ENCODE assay signal across 8 mouse cellular contexts in the genomic region with DNA sequence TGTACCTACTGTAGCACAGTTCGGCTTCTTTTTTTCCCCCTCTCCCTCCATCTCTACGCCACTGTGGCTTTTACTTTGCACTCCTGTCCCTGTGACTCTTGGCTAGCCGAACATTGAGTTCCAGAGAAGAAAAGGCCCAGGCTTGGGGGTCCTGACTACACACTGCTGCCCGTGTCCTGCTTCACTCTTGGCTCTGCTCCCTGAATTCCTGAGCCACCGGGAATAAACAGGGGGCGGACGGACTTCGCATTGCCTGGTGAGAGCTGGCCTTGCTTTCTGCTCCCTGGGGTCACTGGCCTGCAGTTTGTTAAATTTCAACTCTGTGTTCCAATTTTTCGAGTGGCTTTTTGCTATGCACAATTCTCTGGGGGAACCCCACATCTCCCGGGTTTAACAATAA. TPM values are rescaled to one million over a fixed set of nuclear protein-coding genes. Genes with fewer than 3 reads are reported as not detected.
DNase-seq lines count a peak whose midpoint lies in the region; ATAC-seq and TF ChIP-seq lines count a peak whose summit lies in the region.

No protein-coding gene starts in this region.

- ATAC-seq in lung, embryonic 16.5 days (ENCODE audit: low read depth): peak; percentile 34
- ATAC-seq in hindbrain, embryonic 16.5 days: peak; percentile 58; the same call in 1 of the 2 replicates
- no peak for ATAC-seq in stomach, postnatal 0 days (ENCODE audit: low FRiP score, low TSS enrichment)

- peaks cover 28% of the 10 kb centered on the region for H3K4me1 ChIP-seq in lung, embryonic 16.5 days (replicated peaks; ENCODE audit: control insufficient read depth, insufficient read depth, low read length)
- peaks cover 13% of the 10 kb centered on the region for H3K4me1 ChIP-seq in lung, adult 2 months (ENCODE audit: control insufficient read depth, insufficient read depth, low read length)
- peaks cover 12% of the 10 kb centered on the region; the same call in 1 of the 2 replicates for H3K4me1 ChIP-seq in hindbrain, embryonic 16.5 days (ENCODE audit: control insufficient read depth, insufficient read depth, low read depth, low read length)
- H3K4me1 ChIP-seq in liver, adult 2 months (ENCODE audit: control insufficient read depth, insufficient read depth, low read length): peaks cover 17% of the 10 kb centered on the region
- H3K4me1 ChIP-seq in stomach, postnatal 0 days (replicated peaks; ENCODE audit: control insufficient read depth, insufficient read depth): no peaks in the 10 kb centered on the region

- H3K4me2 ChIP-seq in lung, embryonic 16.5 days (ENCODE audit: low read depth, low read length): peak overlapping the region; percentile 11; the same call in 1 of the 2 replicates
- peak overlapping the region; percentile 11; the same call in 1 of the 2 replicates for H3K4me2 ChIP-seq in hindbrain, embryonic 16.5 days (ENCODE audit: low read length)
- no peak overlapping the region for H3K4me2 ChIP-seq in stomach, postnatal 0 days (replicated peaks; ENCODE audit: low read depth)

- no peaks in the 10 kb centered on the region for H3K79me2 ChIP-seq in liver, adult 2 months (ENCODE audit: control insufficient read depth, insufficient read depth, low read length)

- H3K27me3 ChIP-seq in lung, embryonic 16.5 days (ENCODE audit: control insufficient read depth, insufficient read depth, low read depth, low read length): no peaks in the 10 kb centered on the region
- no peaks in the 10 kb centered on the region for H3K27me3 ChIP-seq in hindbrain, embryonic 16.5 days (replicated peaks; ENCODE audit: control insufficient read depth, insufficient read depth, low read length)
- H3K27me3 ChIP-seq in liver, adult 2 months (ENCODE audit: control insufficient read depth, insufficient read depth, low read length): no peaks in the 10 kb centered on the region
- H3K27me3 ChIP-seq in stomach, postnatal 0 days (ENCODE audit: control insufficient read depth, insufficient read depth, low read length): no peaks in the 10 kb centered on the region

- no peak overlapping the region for H3K4me3 ChIP-seq in lung, embryonic 16.5 days (ENCODE audit: low read length)
- no peak overlapping the region for H3K4me3 ChIP-seq in lung, adult 2 months (replicated peaks; ENCODE audit: extremely low read depth, low read depth, low read length)
- H3K4me3 ChIP-seq in hindbrain, embryonic 16.5 days (ENCODE audit: low read length): no peak overlapping the region
- H3K4me3 ChIP-seq in liver, adult 2 months (ENCODE audit: insufficient read depth, low read depth, low read length): no peak overlapping the region; the same call in 1 of the 2 replicates
- no peak overlapping the region for H3K4me3 ChIP-seq in stomach, postnatal 0 days (ENCODE audit: low read depth, low read length)

- H3K9ac ChIP-seq in lung, embryonic 16.5 days (ENCODE audit: low read length): peak overlapping the region; percentile 58
- H3K9ac ChIP-seq in hindbrain, embryonic 16.5 days (ENCODE audit: low read depth, low read length): no peak overlapping the region
- H3K9ac ChIP-seq in liver, adult 2 months (ENCODE audit: low read depth, low read length): peak overlapping the region; percentile 52; the same call in 1 of the 2 replicates
- no peak overlapping the region for H3K9ac ChIP-seq in stomach, postnatal 0 days (ENCODE audit: low read length)

- DNase-seq in lung, adult 2 months: no peak
- peak; percentile 84 for DNase-seq in liver, adult 2 months (ENCODE audit: extremely low read depth, low read depth, low spot score)
- DNase-seq in stomach, postnatal 0 days (ENCODE audit: low spot score): no peak
- no peak for DNase-seq in thymus, postnatal 36 days
- DNase-seq in layer of hippocampus, postnatal 36 days: no peak
- DNase-seq in B cell, adult 2 months: no peak

- TF ChIP-seq CTCF in lung, adult 2 months (IDR thresholded peaks at IDR 0.05; ENCODE audit: insufficient read depth, low read length): no peak
- TF ChIP-seq CTCF in liver, adult 2 months (IDR thresholded peaks at IDR 0.05; ENCODE audit: low read depth, low read length): no peak
- TF ChIP-seq CTCF in stomach, postnatal 0 days (IDR thresholded peaks at IDR 0.05; ENCODE audit: low read depth): no peak

- WGBS in lung, embryonic 16.5 days: 18% methylated on average over 10 of the region's 10 CpGs
- 22% methylated on average over 10 of the region's 10 CpGs for WGBS in lung, adult 2 months
- 20% methylated on average over 10 of the region's 10 CpGs for WGBS in hindbrain, embryonic 16.5 days
- WGBS in liver, adult 2 months: 3% methylated on average over 10 of the region's 10 CpGs
- 25% methylated on average over 10 of the region's 10 CpGs for WGBS in stomach, postnatal 0 days

- TF ChIP-seq EP300 in stomach, postnatal 0 days (optimal IDR thresholded peaks at IDR 0.05): no peak

- H3K27ac ChIP-seq in lung, embryonic 16.5 days (ENCODE audit: low read length): peak overlapping the region; percentile 90
- peak overlapping the region; percentile 51 for H3K27ac ChIP-seq in hindbrain, embryonic 16.5 days (ENCODE audit: low read depth, low read length)
- peak overlapping the region; percentile 96 for H3K27ac ChIP-seq in liver, adult 2 months (replicated peaks; ENCODE audit: insufficient read depth, low read depth, low read length)
- peak overlapping the region; percentile 74 for H3K27ac ChIP-seq in stomach, postnatal 0 days (replicated peaks)

- no peak for TF ChIP-seq POLR2A in lung, adult 2 months (IDR thresholded peaks at IDR 0.05; ENCODE audit: borderline replicate concordance, extremely low read depth, low read depth, low read length)
- no peak for TF ChIP-seq POLR2A in liver, adult 2 months (IDR thresholded peaks at IDR 0.05; ENCODE audit: extremely low read depth, insufficient read depth, low read length)

- no peaks in the 10 kb centered on the region for H3K36me3 ChIP-seq in lung, embryonic 16.5 days (ENCODE audit: control insufficient read depth, insufficient read depth, low read length)
- H3K36me3 ChIP-seq in hindbrain, embryonic 16.5 days (ENCODE audit: control insufficient read depth, insufficient read depth, low read length): no peaks in the 10 kb centered on the region
- H3K36me3 ChIP-seq in liver, adult 2 months (ENCODE audit: control insufficient read depth, insufficient read depth, low read length): no peaks in the 10 kb centered on the region
- no peaks in the 10 kb centered on the region for H3K36me3 ChIP-seq in stomach, postnatal 0 days (ENCODE audit: control insufficient read depth, insufficient read depth, low read length)

- H3K9me3 ChIP-seq in lung, embryonic 16.5 days (ENCODE audit: control insufficient read depth, low read length): no peaks in the 10 kb centered on the region
- H3K9me3 ChIP-seq in hindbrain, embryonic 16.5 days (ENCODE audit: control insufficient read depth, low read length): no peaks in the 10 kb centered on the region
- no peaks in the 10 kb centered on the region for H3K9me3 ChIP-seq in stomach, postnatal 0 days (ENCODE audit: control insufficient read depth, low read length)

RNA-seq across cellular contexts. Expression of gene Abca4, which starts 30.1 kb away (rescaled TPM):
- polyA plus RNA-seq in lung, embryonic 16.5 days (2015; fragmentation: Nextera tagmentation; extraction: Ambion mirVana): 0.90 and 1.5 TPM in 2 replicates
- 5.1 and 5.2 TPM in 2 replicates for polyA plus RNA-seq in lung, adult 2 months (2012; rRNA removed)
- polyA plus RNA-seq in hindbrain, embryonic 16.5 days (2015; fragmentation: Nextera tagmentation; extraction: Ambion mirVana): 3.7 and 4.1 TPM in 2 replicates
- total RNA-seq in liver, adult 2 months (2014; rRNA removed): 0.20 and 0.37 TPM in 2 replicates
- 0.05 and 0.10 TPM in 2 replicates for polyA plus RNA-seq in liver, adult 2 months (2012; rRNA removed)
- 0.44 and 0.46 TPM in 2 replicates for polyA plus RNA-seq in stomach, postnatal 0 days (2015; fragmentation: Nextera tagmentation; extraction: Ambion mirVana)
- 1 to 10 TPM; 1.4 to 2.2 TPM for total RNA-seq in layer of hippocampus, postnatal 36 days (2021)

Comparison
In these comparisons a context has a peak if more than half of its experiments do, and no peak if none do; other contexts are left out.
1. H3K9ac ChIP-seq: peak in lung, embryonic 16.5 days (single experiment) and liver, adult 2 months (single experiment); none in hindbrain, embryonic 16.5 days (single experiment) and stomach, postnatal 0 days (single experiment).
2. Peak in every context shown above with its lines, with median percentiles within 50 percentile points of each other: H3K27ac ChIP-seq.